Mouse (Mus musculus): ENCODE results near the gene Dnaaf2. TPM values are rescaled to one million over a fixed set of nuclear protein-coding genes. Genes with fewer than 3 reads are reported as not detected.
A peak's percentile ranks its signal among the peaks of the same experiment; 100 is the strongest.

The Dnaaf2 gene
- total RNA-seq (2014; rRNA removed) = 6.7 and 6.8 TPM in 2 replicates
- 8.4 and 9.4 TPM in 2 replicates for polyA plus RNA-seq (2015; fragmentation: Nextera tagmentation; extraction: Ambion mirVana)

DNA sequence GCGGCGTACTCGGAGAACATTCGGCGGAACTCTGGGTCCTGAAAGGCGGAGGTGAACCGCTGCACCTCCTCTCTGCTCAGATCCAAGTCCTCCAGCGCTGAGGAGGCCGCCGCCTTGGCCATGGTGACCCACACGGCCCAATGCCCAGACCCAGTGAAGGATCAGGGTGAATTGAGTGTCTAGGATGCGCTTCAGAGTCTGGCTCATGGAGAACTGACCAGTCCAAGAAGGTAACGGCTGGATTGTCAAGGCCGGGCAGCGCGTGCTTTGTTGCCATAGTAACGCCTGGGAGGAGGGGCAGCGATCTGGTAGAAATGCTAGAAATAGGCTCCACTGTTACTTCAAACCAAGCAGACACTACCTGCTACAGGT, at the start of gene Dnaaf2:
Dnaaf2 (minus strand) TSS at position 266 of the 372 bp plus-strand sequence.
- DNase-seq = peak; percentile 65
- 0% methylated on average over 18 of the region's 18 CpGs for WGBS
- ATAC-seq = peak; percentile 25
- Histone ChIP-seq H3K9me3 (ENCODE audit: low read length) (no peaks in the 10 kb centered on the region), H3K4me2 (ENCODE audit: low read depth) (peak within 1 kb of the TSS; percentile 96), H3K4me1 (ENCODE audit: insufficient read depth) (peaks cover 17% of the 10 kb centered on the region), H3K4me3 (ENCODE audit: low read depth, low read length) (peak within 1 kb of the TSS; percentile 94), H3K9ac (peak within 1 kb of the TSS; percentile 88), H3K36me3 (ENCODE audit: insufficient read depth) (peaks cover 9% of the 10 kb centered on the region; the same call in 1 of the 2 replicates), H3K27ac (ENCODE audit: low read depth, low read length) (peak within 1 kb of the TSS; percentile 94), H3K27me3 (ENCODE audit: insufficient read depth, low read length) (no peaks in the 10 kb centered on the region)
- TF ChIP-seq CTCF (IDR thresholded peaks at IDR 0.05; ENCODE audit: low read depth) = no peak

DNA sequence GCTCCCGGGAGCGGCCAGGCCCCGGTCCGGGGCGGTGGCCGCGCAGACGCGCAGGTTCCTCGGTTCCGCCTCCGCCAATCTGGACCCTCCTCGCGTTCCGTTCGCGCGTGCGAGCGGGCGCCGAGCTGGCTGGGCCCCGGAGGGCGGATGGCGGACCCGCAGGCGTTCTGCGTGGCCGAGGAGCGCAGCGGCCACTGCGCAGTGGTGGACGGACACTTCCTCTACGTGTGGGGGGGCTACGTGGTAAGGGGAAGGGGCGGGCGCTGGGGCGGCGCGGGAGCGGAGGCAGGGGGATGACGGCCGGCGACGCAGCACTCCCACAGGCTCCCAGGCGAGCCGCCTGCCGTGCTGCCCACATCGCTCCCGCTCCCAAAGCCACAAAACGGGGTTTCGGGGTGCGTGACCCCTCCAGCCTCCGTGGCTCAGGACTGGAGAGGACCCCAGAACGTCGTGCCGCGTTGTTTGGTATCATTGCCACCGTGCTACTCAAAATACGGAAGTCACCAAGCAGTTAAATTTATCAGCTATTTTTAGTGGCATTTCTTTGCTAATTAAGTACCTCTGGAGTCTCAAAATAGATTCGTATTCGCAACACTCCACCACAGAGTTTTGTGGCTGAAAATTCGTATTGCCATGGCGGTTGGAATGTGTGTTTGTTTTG, 43.7 kb upstream of the Dnaaf2 start:
- TF ChIP-seq CTCF (IDR thresholded peaks at IDR 0.05; ENCODE audit: low read depth) = no peak
- Histone ChIP-seq H3K27ac (ENCODE audit: low read depth, low read length) (peak overlapping the region; percentile 82), H3K9ac (peak overlapping the region; percentile 79), H3K9me3 (ENCODE audit: low read length) (no peaks in the 10 kb centered on the region), H3K4me3 (ENCODE audit: low read depth, low read length) (peak overlapping the region; percentile 72), H3K4me1 (ENCODE audit: insufficient read depth) (no peaks in the 10 kb centered on the region), H3K27me3 (ENCODE audit: insufficient read depth, low read length) (no peaks in the 10 kb centered on the region), H3K4me2 (ENCODE audit: low read depth) (peak overlapping the region; percentile 69), H3K36me3 (ENCODE audit: insufficient read depth) (no peaks in the 10 kb centered on the region)
- DNase-seq (peak; percentile 81), ATAC-seq (peak; percentile 92)
- WGBS = 2% methylated on average over 59 of the region's 64 CpGs

DNA sequence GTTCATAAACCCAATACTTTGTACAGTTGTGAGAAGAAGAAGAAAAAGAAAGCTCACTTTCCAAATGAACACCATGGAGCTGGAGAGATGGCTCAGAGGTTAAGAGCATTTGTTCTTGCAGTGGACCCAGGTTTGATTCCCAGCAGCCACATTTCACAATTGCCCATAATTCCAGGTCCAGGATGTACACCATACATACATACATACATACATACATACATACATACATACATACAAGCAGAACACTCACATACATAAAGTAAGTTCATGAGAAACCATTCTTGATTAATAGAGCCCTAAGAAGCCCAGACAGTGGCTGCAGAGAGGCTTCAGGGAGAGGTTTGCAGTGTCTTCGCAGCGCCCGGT, 43.2 kb upstream of the Dnaaf2 start:
- ATAC-seq (no peak; the same call in 1 of the 2 replicates), DNase-seq (no peak)
- Histone ChIP-seq H3K4me1 (ENCODE audit: insufficient read depth) (no peaks in the 10 kb centered on the region), H3K27me3 (ENCODE audit: insufficient read depth, low read length) (no peaks in the 10 kb centered on the region), H3K27ac (ENCODE audit: low read depth, low read length) (peak overlapping the region; percentile 82), H3K9ac (peak overlapping the region; percentile 79), H3K36me3 (ENCODE audit: insufficient read depth) (no peaks in the 10 kb centered on the region), H3K4me3 (ENCODE audit: low read depth, low read length) (peak overlapping the region; percentile 72), H3K4me2 (ENCODE audit: low read depth) (peak overlapping the region; percentile 69), H3K9me3 (ENCODE audit: low read length) (no peaks in the 10 kb centered on the region)
- 6% methylated on average over 3 of the region's 3 CpGs for WGBS
- TF ChIP-seq CTCF (IDR thresholded peaks at IDR 0.05; ENCODE audit: low read depth) = no peak

DNA sequence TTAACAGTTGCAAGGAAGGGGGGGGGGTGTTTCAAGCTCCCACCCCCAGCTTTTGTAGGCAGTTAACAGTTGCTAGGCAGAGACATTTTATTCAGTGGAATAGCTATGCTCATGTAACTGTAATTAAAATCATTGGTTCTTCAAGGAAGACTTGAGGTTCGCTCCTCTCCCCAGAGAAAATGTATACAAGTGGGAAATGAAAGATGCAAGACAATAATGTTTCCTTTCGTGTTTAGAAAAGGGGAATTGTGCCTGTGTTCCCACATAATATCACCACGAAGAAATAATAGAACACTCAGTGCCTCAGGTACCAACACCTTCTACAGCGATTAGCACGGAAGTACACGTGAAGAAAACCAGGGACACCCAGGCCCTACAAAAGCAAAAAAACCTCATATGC, 42.6 kb upstream of the Dnaaf2 start, which contains the start of gene Klhdc1:
Klhdc1 (plus strand) TSS at position 301 of the 400 bp plus-strand sequence.
- peak within 1 kb of the TSS; percentile 82 for H3K27ac ChIP-seq (ENCODE audit: low read depth, low read length)
- H3K27me3 ChIP-seq (ENCODE audit: insufficient read depth, low read length) = no peaks in the 10 kb centered on the region
- peak within 1 kb of the TSS; percentile 79 for H3K9ac ChIP-seq
- DNase-seq (no peak), ATAC-seq (no peak)
- no peaks in the 10 kb centered on the region for H3K36me3 ChIP-seq (ENCODE audit: insufficient read depth)
- TF ChIP-seq CTCF (IDR thresholded peaks at IDR 0.05; ENCODE audit: low read depth) = no peak
- peak within 1 kb of the TSS; percentile 69 for H3K4me2 ChIP-seq (ENCODE audit: low read depth)
- H3K4me3 ChIP-seq (ENCODE audit: low read depth, low read length) = peak within 1 kb of the TSS; percentile 72
- 66% methylated on average over 6 of the region's 6 CpGs for WGBS
- no peaks in the 10 kb centered on the region for H3K4me1 ChIP-seq (ENCODE audit: insufficient read depth)
- H3K9me3 ChIP-seq (ENCODE audit: low read length) = no peaks in the 10 kb centered on the region

- no peaks in the 10 kb centered on the region for H3K4me1 ChIP-seq (ENCODE audit: insufficient read depth)
- H3K4me3 ChIP-seq (ENCODE audit: low read depth, low read length) = no peak overlapping the region
- 41% methylated on average over 3 of the region's 3 CpGs for WGBS
- no peak for TF ChIP-seq CTCF (IDR thresholded peaks at IDR 0.05; ENCODE audit: low read depth)
- DNase-seq (no peak), ATAC-seq (no peak)
- H3K27me3 ChIP-seq (ENCODE audit: insufficient read depth, low read length) = no peaks in the 10 kb centered on the region
- no peak overlapping the region for H3K4me2 ChIP-seq (ENCODE audit: low read depth)
- no peak overlapping the region for H3K9ac ChIP-seq
- H3K36me3 ChIP-seq (ENCODE audit: insufficient read depth) = no peaks in the 10 kb centered on the region
- H3K27ac ChIP-seq (ENCODE audit: low read depth, low read length) = no peak overlapping the region
- no peaks in the 10 kb centered on the region for H3K9me3 ChIP-seq (ENCODE audit: low read length)
Measured at GRCm38 (mm10) chr12:69238284-69238683, 40.1 kb upstream of the Dnaaf2 start.

GRCm38 (mm10) chr12:69235782-69236181, 37.6 kb upstream of the Dnaaf2 start:
- H3K4me2 ChIP-seq (ENCODE audit: low read depth) = no peak overlapping the region
- no peak for TF ChIP-seq CTCF (IDR thresholded peaks at IDR 0.05; ENCODE audit: low read depth)
- 91% methylated on average over 6 of the region's 6 CpGs for WGBS
- H3K27ac ChIP-seq (ENCODE audit: low read depth, low read length) = no peak overlapping the region
- no peak for ATAC-seq
- no peak overlapping the region for H3K9ac ChIP-seq
- no peak overlapping the region for H3K4me3 ChIP-seq (ENCODE audit: low read depth, low read length)
- H3K4me1 ChIP-seq (ENCODE audit: insufficient read depth) = no peaks in the 10 kb centered on the region
- H3K9me3 ChIP-seq (ENCODE audit: low read length) = no peaks in the 10 kb centered on the region
- H3K27me3 ChIP-seq (ENCODE audit: insufficient read depth, low read length) = no peaks in the 10 kb centered on the region
- H3K36me3 ChIP-seq (ENCODE audit: insufficient read depth) = no peaks in the 10 kb centered on the region
- no peak for DNase-seq

GRCm38 (mm10) chr12:69229251-69229650, 31.0 kb upstream of the Dnaaf2 start:
- no peak for DNase-seq

More at GRCm38 (mm10) chr12:69229251-69229650, 31.0 kb upstream of the Dnaaf2 start:
- Histone ChIP-seq H3K4me2 (ENCODE audit: low read depth) (no peak overlapping the region), H3K27ac (ENCODE audit: low read depth, low read length) (no peak overlapping the region), H3K4me3 (ENCODE audit: low read depth, low read length) (no peak overlapping the region), H3K36me3 (ENCODE audit: insufficient read depth) (no peaks in the 10 kb centered on the region), H3K27me3 (ENCODE audit: insufficient read depth, low read length) (no peaks in the 10 kb centered on the region), H3K9me3 (ENCODE audit: low read length) (no peaks in the 10 kb centered on the region), H3K9ac (no peak overlapping the region), H3K4me1 (ENCODE audit: insufficient read depth) (no peaks in the 10 kb centered on the region)
- 55% methylated on average over 2 of the region's 2 CpGs for WGBS
- no peak for ATAC-seq
- TF ChIP-seq CTCF (IDR thresholded peaks at IDR 0.05; ENCODE audit: low read depth) = peak; percentile 16; the same call in 1 of the 2 replicates
